In genomic region chr5:105518626-105519095, GRCm38 (mm10) we compare ENCODE assay signal across 8 mouse cellular contexts. TPM values are rescaled to one million over a fixed set of nuclear protein-coding genes. Genes with fewer than 3 reads are reported as not detected.
DNase-seq lines count a peak whose midpoint lies in the region; ATAC-seq lines count a peak whose summit lies in the region.

No protein-coding gene starts in this region.

- ATAC-seq in heart, embryonic 12.5 days (ENCODE audit: insufficient number of reproducible peaks, low FRiP score) = peak; percentile 60
- ATAC-seq in embryonic facial prominence, embryonic 15.5 days (ENCODE audit: insufficient number of reproducible peaks, low FRiP score, low TSS enrichment, low read depth) = peak; percentile 35
- peak; percentile 43 for ATAC-seq in midbrain, embryonic 13.5 days

- H3K9me3 ChIP-seq in heart, embryonic 12.5 days (replicated peaks) = no peaks in the 10 kb centered on the region
- H3K9me3 ChIP-seq in embryonic facial prominence, embryonic 15.5 days (replicated peaks) = no peaks in the 10 kb centered on the region
- no peaks in the 10 kb centered on the region for H3K9me3 ChIP-seq in midbrain, embryonic 13.5 days

- peak overlapping the region; percentile 72 for H3K4me2 ChIP-seq in heart, embryonic 12.5 days
- peak overlapping the region; percentile 90 for H3K4me2 ChIP-seq in embryonic facial prominence, embryonic 15.5 days (replicated peaks)
- peak overlapping the region; percentile 81 for H3K4me2 ChIP-seq in midbrain, embryonic 13.5 days (replicated peaks)

- H3K4me3 ChIP-seq in heart, embryonic 12.5 days = peak overlapping the region; percentile 82
- peak overlapping the region; percentile 79 for H3K4me3 ChIP-seq in embryonic facial prominence, embryonic 15.5 days (replicated peaks)
- peak overlapping the region; percentile 78 for H3K4me3 ChIP-seq in midbrain, embryonic 13.5 days (replicated peaks)

- no peaks in the 10 kb centered on the region for H3K27me3 ChIP-seq in heart, embryonic 12.5 days (replicated peaks)
- 0 out of 2 replicates have a peak, but pooled peaks cover 2% of the 10 kb centered on the region for H3K27me3 ChIP-seq in embryonic facial prominence, embryonic 15.5 days
- H3K27me3 ChIP-seq in midbrain, embryonic 13.5 days = peaks cover 3% of the 10 kb centered on the region; the same call in 1 of the 2 replicates

- H3K36me3 ChIP-seq in heart, embryonic 12.5 days = no peaks in the 10 kb centered on the region
- H3K36me3 ChIP-seq in embryonic facial prominence, embryonic 15.5 days = no peaks in the 10 kb centered on the region
- no peaks in the 10 kb centered on the region for H3K36me3 ChIP-seq in midbrain, embryonic 13.5 days

- 1% methylated on average over 16 of the region's 16 CpGs for WGBS in heart, embryonic 12.5 days
- WGBS in embryonic facial prominence, embryonic 15.5 days = under 1% methylated on average over 16 of the region's 16 CpGs
- under 1% methylated on average over 16 of the region's 16 CpGs for WGBS in midbrain, embryonic 13.5 days

- H3K27ac ChIP-seq in heart, embryonic 12.5 days (ENCODE audit: poor library complexity, severe bottlenecking) = peak overlapping the region; percentile 97
- H3K27ac ChIP-seq in embryonic facial prominence, embryonic 15.5 days (replicated peaks) = peak overlapping the region; percentile 79
- H3K27ac ChIP-seq in midbrain, embryonic 13.5 days = peak overlapping the region; percentile 85

- H3K4me1 ChIP-seq in heart, embryonic 12.5 days (replicated peaks) = peaks cover 44% of the 10 kb centered on the region
- peaks cover 10% of the 10 kb centered on the region for H3K4me1 ChIP-seq in embryonic facial prominence, embryonic 15.5 days
- H3K4me1 ChIP-seq in midbrain, embryonic 13.5 days (replicated peaks) = peaks cover 21% of the 10 kb centered on the region

- no peak for DNase-seq in heart, adult 11 months
- DNase-seq in CD8-positive naive resting alpha-beta T cell, adult 2 months (ENCODE audit: low read depth in 2 of 2, low spot score in 2 of 2) = peak; percentile 46 to 57
- peak; percentile 45 for DNase-seq in layer of hippocampus, adult 9-11 months
- peak; percentile 78 for DNase-seq in thymus, postnatal 0 days (ENCODE audit: low spot score)
- DNase-seq in cerebellum, adult 11-12 months = no peak

- H3K9ac ChIP-seq in heart, embryonic 12.5 days = peak overlapping the region; percentile 96
- peak overlapping the region; percentile 50; the same call in 1 of the 2 replicates for H3K9ac ChIP-seq in embryonic facial prominence, embryonic 15.5 days
- peak overlapping the region; percentile 82 for H3K9ac ChIP-seq in midbrain, embryonic 13.5 days (replicated peaks)

RNA-seq across cellular contexts. Expression of gene Lrrc8c, which starts 0.5 kb away (rescaled TPM):
- 27.1 and 35.1 TPM in 2 replicates for polyA plus RNA-seq in heart, embryonic 12.5 days (2016; fragmentation: Nextera tagmentation; extraction: Ambion mirVana)
- polyA plus RNA-seq in embryonic facial prominence, embryonic 15.5 days (2015; fragmentation: Nextera tagmentation; extraction: Ambion mirVana) = 15.5 and 16.1 TPM in 2 replicates
- polyA plus RNA-seq in midbrain, embryonic 13.5 days (2015; fragmentation: Nextera tagmentation; extraction: Ambion mirVana) = 8.2 and 9.7 TPM in 2 replicates
- 24.5 and 26.2 TPM in 2 replicates for polyA plus RNA-seq in thymus, postnatal 0 days (2015; fragmentation: Nextera tagmentation; extraction: Ambion mirVana)

Comparison
In these comparisons a context has a peak if more than half of its experiments do, and no peak if none do; other contexts are left out.
1. DNase-seq: peak in CD8-positive naive resting alpha-beta T cell, adult 2 months (2 of 2), layer of hippocampus, adult 9-11 months (single experiment) and thymus, postnatal 0 days (single experiment); none in heart, adult 11 months (single experiment) and cerebellum, adult 11-12 months (single experiment).
2. Peak in every context shown above with its lines, with median percentiles within 50 percentile points of each other: ATAC-seq, H3K27ac ChIP-seq, H3K4me2 ChIP-seq, H3K4me3 ChIP-seq and H3K9ac ChIP-seq.